Mouse (Mus musculus) lung, adult 2 months (tissue): ENCODE results near the gene Tctex1d2.

ENCODE experiments used
- CTCF ChIP-seq: fragments of 200-500 bp; IDR thresholded peaks from 2 replicates; pipeline ENCODE4 v1.5.1; 2011; ENCODE audit warnings: mild to moderate bottlenecking, low read length, control low read depth; ENCODE audit not compliant: insufficient read depth
- POLR2A ChIP-seq: fragments of 200-500 bp; IDR thresholded peaks from 2 replicates; pipeline ENCODE4 v1.6.1; 2011; ENCODE audit warnings: low read depth, mild to moderate bottlenecking, control low read depth, low read length, borderline replicate concordance; ENCODE audit errors: extremely low read depth

DNA sequence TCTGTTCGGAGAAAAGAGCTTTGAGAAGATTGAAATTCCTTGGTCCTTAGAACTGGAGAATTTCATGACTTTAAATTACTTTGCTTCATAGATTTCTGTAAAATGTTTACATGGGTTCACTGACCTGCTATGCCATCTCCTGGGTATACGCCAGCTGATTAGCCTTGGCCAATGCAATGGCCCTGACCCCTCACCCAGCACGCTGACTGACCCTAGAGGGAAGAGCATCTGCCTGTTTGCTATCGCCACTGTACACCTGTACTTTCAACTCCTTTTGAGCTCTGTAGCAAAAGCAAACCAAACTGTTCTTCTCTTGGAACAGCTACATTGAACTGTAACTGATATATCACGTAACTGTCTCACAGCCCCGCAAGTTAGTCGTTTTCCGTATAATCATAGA is 33.6 kb downstream of the Tctex1d2 start:
- TF ChIP-seq POLR2A, result no peak
- no peak for TF ChIP-seq CTCF
